Mouse (Mus musculus) liver, embryonic 12.5 days (tissue): Measurements from ENCODE around the gene Akirin2. TPM values are rescaled to one million over a fixed set of nuclear protein-coding genes. Genes with fewer than 3 reads are reported as not detected.
"Not testable (repeated sequence)": the region's sequence is repeated elsewhere in the genome, so short reads cannot be mapped to it uniquely, and the experiment has no call there.

Experiments
- ATAC-seq: fragments of 200-750 bp; cut with Nextera tagmentation; 2 replicates; pipeline ENCODE4 v1.8.0; 2017; ENCODE audit warnings: moderate number of reproducible peaks, mild to moderate bottlenecking, moderate library complexity
- H3K27ac ChIP-seq: fragments of 300-500 bp; sonication (generic); 2 replicates; pipeline ENCODE4 v1.5.1; 2016; ENCODE audit warnings: mild to moderate bottlenecking
- H3K27me3 ChIP-seq: fragments of 300-500 bp; sonication (generic); replicated peaks from 2 replicates; pipeline ENCODE4 v1.6.1; 2016; ENCODE audit warnings: mild to moderate bottlenecking, moderate library complexity
- H3K36me3 ChIP-seq: fragments of 300-500 bp; sonication (generic); 2 replicates; pipeline ENCODE4 v1.6.1; 2016; ENCODE audit warnings: mild to moderate bottlenecking, moderate library complexity
- H3K4me1 ChIP-seq: fragments of 300-500 bp; sonication (generic); 2 replicates; pipeline ENCODE4 v1.6.1; 2016
- H3K4me2 ChIP-seq: fragments of 300-500 bp; sonication (generic); 2 replicates; pipeline ENCODE4 v1.6.1; 2016; ENCODE audit warnings: mild to moderate bottlenecking, moderate library complexity
- H3K4me3 ChIP-seq: fragments of 300-500 bp; sonication (generic); 2 replicates; pipeline ENCODE4 v1.5.1; 2016; ENCODE audit warnings: mild to moderate bottlenecking, moderate library complexity
- H3K9ac ChIP-seq: fragments of 300-500 bp; sonication (generic); 2 replicates; pipeline ENCODE4 v1.6.1; 2016; ENCODE audit warnings: mild to moderate bottlenecking, moderate library complexity
- H3K9me3 ChIP-seq: fragments of 300-500 bp; sonication (generic); replicated peaks from 2 replicates; pipeline ENCODE4 v1.6.1; 2016; ENCODE audit warnings: mild to moderate bottlenecking, moderate library complexity
- WGBS: fragments of 180-500 bp; shearing (Covaris S2); methylation state at CpG from one replicate; pipeline ENCODE4 v1.1.7; 2016; ENCODE audit not compliant: insufficient replicate concordance; 5-methylcytosine and 5-hydroxymethylcytosine counted together
- polyA plus RNA-seq: library from polyadenylated mRNA; unstranded; fragments of >200 nt; fragmentation: Nextera tagmentation; extraction: Ambion mirVana; gene quantifications from 2 replicates; pipeline ENCODE4 v1.2.1, GENCODE M21; 2016

The Akirin2 gene
- polyA plus RNA-seq, 1 experiment from 2014 or later = 48.1 TPM

- H3K27me3 ChIP-seq = no peaks in the 10 kb centered on the region
- H3K9ac ChIP-seq = no peak overlapping the region
- no peak overlapping the region for H3K27ac ChIP-seq
- no peak for ATAC-seq
- 92% methylated on average over 3 of the region's 3 CpGs for WGBS
- no peak overlapping the region for H3K4me2 ChIP-seq
- no peak overlapping the region for H3K4me3 ChIP-seq
- peaks cover 10% of the 10 kb centered on the region for H3K36me3 ChIP-seq
- H3K4me1 ChIP-seq = peaks cover 65% of the 10 kb centered on the region
- no peaks in the 10 kb centered on the region for H3K9me3 ChIP-seq
Observed at GRCm38 (mm10) chr4:34555604-34556003, 4.9 kb downstream of the Akirin2 start.

- no peak for ATAC-seq
- no peak overlapping the region for H3K9ac ChIP-seq
- no peaks in the 10 kb centered on the region for H3K9me3 ChIP-seq
- peaks cover 10% of the 10 kb centered on the region for H3K36me3 ChIP-seq
- H3K4me2 ChIP-seq = no peak overlapping the region
- H3K4me1 ChIP-seq = peaks cover 65% of the 10 kb centered on the region
- no peak overlapping the region for H3K4me3 ChIP-seq
- H3K27ac ChIP-seq = no peak overlapping the region
- no peaks in the 10 kb centered on the region for H3K27me3 ChIP-seq
Observed at GRCm38 (mm10) chr4:34556183-34556582, 5.4 kb downstream of the Akirin2 start.

DNA sequence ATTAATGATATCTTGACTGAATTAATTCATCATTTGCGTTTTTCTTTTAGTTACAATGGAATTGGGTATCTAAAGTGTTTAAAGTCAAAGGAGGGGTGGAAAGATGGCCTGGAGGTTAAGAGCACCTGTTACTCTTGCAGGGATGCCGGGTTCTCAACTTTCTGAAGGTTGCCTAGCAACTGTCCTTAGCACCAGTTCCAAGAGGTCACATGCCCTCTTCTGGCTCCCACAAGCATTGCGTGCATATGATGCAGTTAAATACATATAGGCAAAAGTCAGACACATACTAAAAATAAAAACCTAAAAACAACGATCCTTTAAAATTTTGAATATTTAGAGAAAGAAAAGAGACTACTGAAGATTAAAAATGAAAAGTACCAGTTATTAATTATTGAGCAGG is 10.2 kb downstream of the Akirin2 start:
- Histone ChIP-seq H3K36me3 (peaks cover 33% of the 10 kb centered on the region), H3K27me3 (no peaks in the 10 kb centered on the region), H3K4me2 (no peak overlapping the region), H3K9me3 (no peaks in the 10 kb centered on the region), H3K4me3 (no peak overlapping the region), H3K4me1 (peaks cover 35% of the 10 kb centered on the region), H3K27ac (no peak overlapping the region), H3K9ac (no peak overlapping the region)
- 50% methylated on average over 4 of the region's 4 CpGs for WGBS
- no peak for ATAC-seq

DNA sequence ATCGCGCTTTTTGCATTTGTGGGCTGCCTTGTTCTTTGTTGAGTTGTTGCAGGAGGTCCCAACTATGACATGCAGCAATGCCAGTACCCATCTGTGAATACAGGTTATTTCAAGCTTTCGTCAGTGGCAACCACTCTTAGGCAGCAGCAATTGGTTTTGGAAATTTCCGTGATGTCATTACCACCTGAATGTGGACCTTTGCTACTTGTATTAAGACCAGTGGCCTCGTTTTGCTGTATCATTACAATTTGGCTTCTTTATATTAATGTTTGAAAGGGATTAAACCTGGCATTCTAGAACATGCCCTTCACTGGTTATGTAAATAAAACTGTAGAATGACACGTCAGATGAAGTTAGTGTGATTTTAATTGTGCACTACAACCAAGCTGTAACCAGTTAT is 15.5 kb downstream of the Akirin2 start:
- H3K9me3 ChIP-seq = no peaks in the 10 kb centered on the region
- ATAC-seq = no peak
- WGBS = 91% methylated on average over 6 of the region's 6 CpGs
- H3K9ac ChIP-seq = no peak overlapping the region
- H3K4me2 ChIP-seq = no peak overlapping the region
- H3K27ac ChIP-seq = no peak overlapping the region
- no peaks in the 10 kb centered on the region for H3K27me3 ChIP-seq
- H3K36me3 ChIP-seq = peaks cover 84% of the 10 kb centered on the region
- H3K4me1 ChIP-seq = peaks cover 2% of the 10 kb centered on the region; the same call in 1 of the 2 replicates
- no peak overlapping the region for H3K4me3 ChIP-seq

DNA sequence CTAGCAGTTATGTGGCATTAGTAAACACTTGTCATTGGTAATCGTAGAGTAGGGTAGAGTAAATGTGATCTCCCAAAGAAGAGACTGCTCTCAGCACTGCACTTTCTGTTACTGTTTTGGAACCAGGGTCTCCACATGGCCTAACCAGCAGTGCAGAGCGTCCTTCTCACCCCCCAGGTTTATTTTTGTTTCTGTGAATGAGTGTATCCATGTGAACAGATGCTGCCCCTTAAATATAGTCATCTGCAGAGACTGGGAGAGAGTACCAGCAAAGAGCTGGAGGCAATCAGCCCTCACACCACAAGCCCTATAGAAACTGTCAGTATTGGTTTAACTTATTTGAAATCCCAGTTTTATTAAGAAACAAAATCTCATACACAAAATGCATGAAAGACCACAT is 22.1 kb downstream of the Akirin2 start:
- no peaks in the 10 kb centered on the region for H3K27me3 ChIP-seq
- H3K36me3 ChIP-seq = peaks cover 98% of the 10 kb centered on the region
- WGBS = 75% methylated on average over 2 of the region's 2 CpGs
- H3K4me3 ChIP-seq = no peak overlapping the region
- H3K9me3 ChIP-seq = no peaks in the 10 kb centered on the region
- ATAC-seq = no peak
- H3K9ac ChIP-seq = no peak overlapping the region
- H3K4me1 ChIP-seq = no peaks in the 10 kb centered on the region
- H3K27ac ChIP-seq = no peak overlapping the region
- no peak overlapping the region for H3K4me2 ChIP-seq

DNA sequence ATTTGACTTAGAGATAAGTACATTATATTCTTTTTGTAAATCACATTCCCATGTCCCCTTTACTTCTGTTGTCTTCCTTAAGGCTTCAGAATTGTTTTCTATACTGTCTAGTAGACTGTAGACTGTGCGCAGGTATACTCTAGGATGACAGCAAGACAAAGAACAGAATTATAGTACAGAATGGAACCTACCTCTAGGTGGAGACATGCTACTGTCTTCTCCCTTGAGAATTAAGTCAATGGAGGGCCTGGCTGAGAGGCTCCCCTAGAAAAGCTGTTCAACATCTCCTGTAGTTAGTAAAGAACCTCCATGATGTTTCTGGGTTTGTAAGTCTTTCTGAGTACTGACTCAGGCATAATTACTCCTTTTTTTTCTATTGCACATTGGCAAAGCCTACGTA is 26.3 kb downstream of the Akirin2 start:
- no peak for ATAC-seq
- no peak overlapping the region for H3K27ac ChIP-seq
- H3K27me3 ChIP-seq = no peaks in the 10 kb centered on the region
- H3K36me3 ChIP-seq = peaks cover 95% of the 10 kb centered on the region
- no peak overlapping the region for H3K9ac ChIP-seq
- H3K4me3 ChIP-seq = no peak overlapping the region
- H3K9me3 ChIP-seq = no peaks in the 10 kb centered on the region
- peaks cover 2% of the 10 kb centered on the region; the same call in 1 of the 2 replicates for H3K4me1 ChIP-seq
- 94% methylated on average over 2 of the region's 2 CpGs for WGBS
- H3K4me2 ChIP-seq = no peak overlapping the region

GRCm38 (mm10) chr4:34579215-34579614 is 28.5 kb downstream of the Akirin2 start:
- Histone ChIP-seq H3K4me2 (no peak overlapping the region), H3K9ac (no peak overlapping the region), H3K4me3 (no peak overlapping the region), H3K27me3 (no peaks in the 10 kb centered on the region), H3K27ac (no peak overlapping the region), H3K4me1 (peaks cover 3% of the 10 kb centered on the region; the same call in 1 of the 2 replicates), H3K9me3 (no peaks in the 10 kb centered on the region), H3K36me3 (peaks cover 96% of the 10 kb centered on the region)
- 74% methylated on average over 1 of the region's 1 CpGs for WGBS
- ATAC-seq = no peak

DNA sequence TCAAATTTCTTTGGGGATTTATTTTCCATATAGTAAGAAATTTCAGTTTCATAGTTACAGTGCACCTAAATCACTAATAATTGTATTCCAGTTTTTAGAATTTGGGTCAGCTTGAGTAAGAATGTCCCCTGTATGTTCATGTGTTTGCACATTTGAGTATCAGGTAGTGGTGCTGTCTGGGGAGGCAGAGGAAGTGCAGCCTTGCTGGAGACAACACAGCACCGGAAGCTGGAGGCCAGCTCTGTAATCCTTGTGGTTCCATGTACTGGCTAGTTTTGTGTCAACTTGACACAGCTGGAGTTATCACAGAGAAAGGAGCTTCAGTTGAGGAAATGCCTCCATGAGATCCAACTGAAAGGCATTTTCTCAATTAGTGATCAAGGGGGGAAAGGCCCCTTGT is 30.8 kb downstream of the Akirin2 start:
- not testable (repeated sequence) for H3K4me2 ChIP-seq, H3K4me3 ChIP-seq, H3K27me3 ChIP-seq, H3K9ac ChIP-seq, H3K27ac ChIP-seq, H3K9me3 ChIP-seq, ATAC-seq, H3K4me1 ChIP-seq
- 33% methylated on average over 1 of the region's 1 CpGs for WGBS
- H3K36me3 ChIP-seq = peaks cover 89% of the 10 kb centered on the region

DNA sequence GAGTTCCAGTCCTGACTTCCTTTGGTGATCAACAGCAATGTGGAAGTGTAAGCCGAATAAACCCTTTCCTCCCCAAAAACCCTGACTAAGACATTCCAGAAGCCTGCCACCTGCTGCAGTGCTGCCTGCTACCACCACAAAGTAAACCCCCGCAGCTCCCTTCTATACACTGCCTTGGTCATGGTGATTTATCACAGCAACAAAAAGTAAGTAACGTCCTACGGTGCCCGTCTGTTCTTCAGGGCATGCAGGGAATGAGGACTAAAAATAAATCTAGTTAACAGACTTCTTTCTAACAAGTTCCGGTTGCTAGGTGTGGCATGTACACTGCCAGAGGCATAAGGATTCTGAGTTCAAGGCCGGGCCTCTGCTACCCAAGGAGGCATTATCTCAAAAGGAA is 31.3 kb downstream of the Akirin2 start:
- Histone ChIP-seq H3K9me3 (no peaks in the 10 kb centered on the region), H3K27ac (no peak overlapping the region), H3K4me2 (no peak overlapping the region), H3K36me3 (peaks cover 87% of the 10 kb centered on the region), H3K4me1 (peaks cover 3% of the 10 kb centered on the region; the same call in 1 of the 2 replicates), H3K27me3 (no peaks in the 10 kb centered on the region), H3K9ac (no peak overlapping the region), H3K4me3 (no peak overlapping the region)
- WGBS = 64% methylated on average over 7 of the region's 7 CpGs
- no peak for ATAC-seq

GRCm38 (mm10) chr4:34582476-34582875 is 31.7 kb downstream of the Akirin2 start:
- peaks cover 87% of the 10 kb centered on the region for H3K36me3 ChIP-seq
- H3K9me3 ChIP-seq = no peaks in the 10 kb centered on the region

GRCm38 (mm10) chr4:34583427-34583826 is 32.7 kb downstream of the Akirin2 start:
- Histone ChIP-seq H3K4me2 (no peak overlapping the region), H3K27ac (no peak overlapping the region), H3K4me3 (no peak overlapping the region), H3K9me3 (no peaks in the 10 kb centered on the region), H3K36me3 (peaks cover 82% of the 10 kb centered on the region), H3K27me3 (no peaks in the 10 kb centered on the region), H3K9ac (no peak overlapping the region), H3K4me1 (peaks cover 3% of the 10 kb centered on the region; the same call in 1 of the 2 replicates)
- no peak for ATAC-seq
- WGBS = 92% methylated on average over 3 of the region's 3 CpGs

More at GRCm38 (mm10) chr4:34582476-34582875, 31.7 kb downstream of the Akirin2 start:
- Histone ChIP-seq H3K4me3 (no peak overlapping the region), H3K9ac (no peak overlapping the region), H3K4me1 (peaks cover 3% of the 10 kb centered on the region; the same call in 1 of the 2 replicates), H3K27me3 (no peaks in the 10 kb centered on the region), H3K4me2 (no peak overlapping the region), H3K27ac (no peak overlapping the region)
- 63% methylated on average over 5 of the region's 5 CpGs for WGBS
- ATAC-seq = no peak

DNA sequence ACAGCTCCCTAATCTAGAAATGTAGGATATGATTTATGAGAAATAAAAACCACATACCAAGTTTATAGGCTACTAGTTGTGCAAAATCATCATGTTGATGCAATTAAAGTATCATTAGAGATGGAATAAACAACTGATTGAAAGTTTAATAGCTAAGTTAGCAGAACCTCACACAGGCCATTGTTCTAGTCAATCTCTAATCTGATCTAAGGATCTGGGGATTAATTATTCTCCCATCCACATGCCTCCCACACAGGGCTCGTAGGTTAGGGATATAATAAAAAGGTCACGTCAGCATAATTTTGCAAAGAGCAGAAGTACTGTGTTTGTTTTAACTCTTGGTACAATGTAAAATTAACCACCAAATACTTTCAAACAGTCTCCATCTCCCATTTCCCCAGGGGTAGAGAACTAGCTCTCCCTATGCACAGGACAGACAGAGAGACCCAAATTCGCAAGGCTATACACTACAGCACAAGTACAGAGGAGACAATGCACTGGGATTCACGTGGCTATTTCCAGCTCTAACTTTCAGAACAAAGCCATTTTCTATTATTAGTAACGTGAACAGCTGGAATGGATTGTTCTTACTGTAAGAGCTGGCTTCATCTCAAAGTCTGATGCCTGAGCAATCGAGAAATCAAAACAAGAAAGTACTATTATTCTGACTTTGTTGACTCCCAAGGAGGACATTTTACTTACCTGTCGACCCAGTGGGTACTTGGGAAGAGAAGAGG is 34.3 kb downstream of the Akirin2 start:
- Histone ChIP-seq H3K9me3 (no peaks in the 10 kb centered on the region), H3K27me3 (no peaks in the 10 kb centered on the region), H3K27ac (no peak overlapping the region), H3K9ac (no peak overlapping the region), H3K4me2 (no peak overlapping the region), H3K36me3 (peaks cover 73% of the 10 kb centered on the region), H3K4me1 (peaks cover 3% of the 10 kb centered on the region; the same call in 1 of the 2 replicates), H3K4me3 (no peak overlapping the region)
- no peak for ATAC-seq
- 81% methylated on average over 7 of the region's 7 CpGs for WGBS

DNA sequence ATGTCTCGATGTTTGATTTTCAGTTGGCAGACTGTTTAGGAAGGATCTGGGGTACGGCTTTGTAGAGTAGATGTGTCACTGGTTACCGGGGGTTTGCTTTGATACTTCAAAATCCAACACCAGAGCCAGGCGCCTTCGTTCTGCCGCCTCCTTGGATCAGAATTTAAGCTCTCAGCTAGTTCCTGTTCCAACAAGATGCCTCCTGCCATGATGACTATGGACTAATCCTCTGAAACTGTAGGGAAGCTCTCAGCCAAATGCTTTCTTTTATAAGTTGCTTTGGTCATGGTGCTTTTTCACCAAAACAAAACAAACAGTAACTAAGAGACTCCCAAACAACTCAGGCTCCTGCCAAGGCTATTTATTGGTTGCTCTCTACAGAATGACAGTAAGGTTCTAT is 52.4 kb downstream of the Akirin2 start:
- Histone ChIP-seq H3K9me3 (no peaks in the 10 kb centered on the region), H3K36me3 (peaks cover 78% of the 10 kb centered on the region), H3K4me2 (no peak overlapping the region), H3K4me3 (no peak overlapping the region), H3K27ac (no peak overlapping the region), H3K27me3 (no peaks in the 10 kb centered on the region), H3K4me1 (no peaks in the 10 kb centered on the region), H3K9ac (no peak overlapping the region)
- 91% methylated on average over 6 of the region's 6 CpGs for WGBS
- ATAC-seq = no peak
